26 mouse cellular contexts compared by ENCODE assay signal in the genomic region with DNA sequence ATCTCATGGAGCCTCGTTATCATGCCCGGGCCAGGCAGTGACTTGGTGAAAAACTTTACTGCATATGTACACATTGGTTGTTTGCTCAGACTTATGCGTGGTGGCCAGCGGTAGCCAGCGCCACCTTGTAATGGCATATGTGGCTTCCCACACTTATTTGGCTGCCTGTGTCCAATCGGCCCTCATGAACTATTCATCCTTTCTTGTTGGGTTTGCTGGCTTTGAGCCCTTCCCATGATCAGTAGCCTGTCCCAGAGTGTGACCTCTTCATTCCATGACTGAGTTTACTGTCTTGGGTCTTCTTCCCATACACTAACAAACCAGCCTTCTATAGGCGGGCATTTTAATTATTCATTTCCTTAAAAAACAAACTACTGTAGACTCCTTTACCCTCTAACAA.
"Had no signal": no experiment of that assay in that cellular context is flagged by ENCODE, and none has a peak within 500 bp of the region (broad histone marks: within the 10 kb centered on the region; RNA-seq: fewer than 3 reads in every experiment).

No protein-coding gene starts in this region.

- H3K4me2 ChIP-seq: heart, embryonic 11.5 days; heart, embryonic 13.5 days; heart, embryonic 15.5 days; hindbrain, embryonic 12.5 days; hindbrain, embryonic 14.5 days; limb, embryonic 15.5 days; liver, embryonic 12.5 days had no signal

- H3K9ac ChIP-seq: forebrain, postnatal 0 days; heart, embryonic 13.5 days; heart, embryonic 15.5 days; hindbrain, embryonic 12.5 days; hindbrain, embryonic 14.5 days; limb, embryonic 15.5 days; liver, embryonic 12.5 days; liver, embryonic 14.5 days had no signal

- ATAC-seq: forebrain, postnatal 0 days; hindbrain, embryonic 16.5 days; inflammation-experienced regulatory T-cells, adult 6 months; intestine, postnatal 0 days; liver, embryonic 12.5 days had no signal

- H3K4me1 ChIP-seq: liver, embryonic 12.5 days had no signal

- H3K27me3 ChIP-seq: heart, embryonic 13.5 days; heart, embryonic 15.5 days; hindbrain, embryonic 12.5 days; liver, embryonic 12.5 days had no signal

- H3K4me3 ChIP-seq: gastrocnemius, adult 2 months; heart, adult 2 months; heart, embryonic 13.5 days; heart, embryonic 15.5 days; hindbrain, embryonic 10.5 days; hindbrain, embryonic 12.5 days; layer of hippocampus, adult 2 months; left cerebral cortex, adult 2 months; limb, embryonic 15.5 days; liver, embryonic 12.5 days had no signal

- H3K9me3 ChIP-seq: heart, embryonic 15.5 days; hindbrain, embryonic 12.5 days; limb, embryonic 15.5 days had no signal

- DNase-seq: forebrain, postnatal 0 days; gastrocnemius, adult 2 months; gastrocnemius, postnatal 10 days; gastrocnemius, postnatal 25 days; heart, adult 2 months; heart, postnatal 14 days; heart, postnatal 36 days; kidney, adult 18-20 months; kidney, adult 8-10 months; kidney, postnatal 10 days; kidney, postnatal 25 days; kidney, postnatal 4 days had no signal

- H3K36me3 ChIP-seq: heart, embryonic 13.5 days; heart, embryonic 15.5 days; hindbrain, embryonic 10.5 days; hindbrain, embryonic 12.5 days; limb, embryonic 15.5 days; liver, embryonic 12.5 days had no signal

- H3K27ac ChIP-seq: gastrocnemius, adult 2 months; heart, adult 2 months; heart, embryonic 13.5 days; heart, embryonic 15.5 days; hindbrain, embryonic 10.5 days; hindbrain, embryonic 12.5 days; hindbrain, embryonic 14.5 days; layer of hippocampus, adult 2 months; left cerebral cortex, adult 2 months; liver, embryonic 12.5 days; liver, embryonic 14.5 days had no signal
